23 mouse cellular contexts compared by ENCODE assay signal in genomic region chr6:126095041-126095440, GRCm38 (mm10).
A peak's percentile ranks its signal among the peaks of the same experiment; 100 is the strongest.
DNase-seq lines count a peak whose midpoint lies in the region; ATAC-seq and TF ChIP-seq lines count a peak whose summit lies in the region.
"Had no signal": no experiment of that assay in that cellular context is flagged by ENCODE, and none has a peak within 500 bp of the region (broad histone marks: within the 10 kb centered on the region; RNA-seq: fewer than 3 reads in every experiment).

No protein-coding gene starts in this region.

- no peaks in the 10 kb centered on the region for H3K79me2 ChIP-seq in heart, adult 2 months (replicated peaks; ENCODE audit: control insufficient read depth, insufficient read depth, low read length)

- intact Hi-C loops in heart, adult 2 months (cut with DNase I): no loop called here
- intact Hi-C loops in heart, postnatal 10 days (cut with DNase I): no loop called here

- TF ChIP-seq CTCF in heart, adult 2 months (IDR thresholded peaks at IDR 0.05): no peak
- TF ChIP-seq CTCF in heart, postnatal 0 days (IDR thresholded peaks at IDR 0.05; ENCODE audit: low read depth): no peak

- no peak for ATAC-seq in heart, embryonic 13.5 days (ENCODE audit: extremely low read depth, insufficient number of reproducible peaks, low FRiP score, low TSS enrichment)
- no peak for ATAC-seq in heart, postnatal 0 days (ENCODE audit: insufficient read depth, low read depth)
- ATAC-seq: forebrain, embryonic 13.5 days; forebrain, embryonic 16.5 days; intestine, postnatal 0 days; Patski had no signal

- TF ChIP-seq EP300 in heart, adult 2 months (IDR thresholded peaks at IDR 0.05; ENCODE audit: insufficient read depth, low read depth, low read length): no peak
- TF ChIP-seq EP300 in heart, postnatal 0 days (IDR thresholded peaks at IDR 0.05; ENCODE audit: low read depth): no peak

- no peak overlapping the region for H3K9ac ChIP-seq in heart, adult 2 months (ENCODE audit: low read depth, low read length)
- H3K9ac ChIP-seq in heart, embryonic 13.5 days: no peak overlapping the region
- no peak overlapping the region for H3K9ac ChIP-seq in heart, postnatal 0 days (replicated peaks; ENCODE audit: low read depth, low read length)
- H3K9ac ChIP-seq: forebrain, embryonic 13.5 days; hindbrain, embryonic 12.5 days; hindbrain, embryonic 15.5 days had no signal

- H3K4me3 ChIP-seq in heart, adult 2 months: no peak overlapping the region
- no peak overlapping the region for H3K4me3 ChIP-seq in heart, embryonic 13.5 days
- H3K4me3 ChIP-seq in heart, postnatal 0 days (ENCODE audit: low read depth, low read length): no peak overlapping the region
- H3K4me3 ChIP-seq: forebrain, embryonic 10.5 days; forebrain, embryonic 13.5 days; hindbrain, embryonic 12.5 days; hindbrain, embryonic 15.5 days had no signal

- no peaks in the 10 kb centered on the region for H3K36me3 ChIP-seq in heart, adult 2 months (ENCODE audit: control insufficient read depth, insufficient read depth, low read length)
- peaks cover 2% of the 10 kb centered on the region for H3K36me3 ChIP-seq in heart, embryonic 13.5 days
- no peaks in the 10 kb centered on the region for H3K36me3 ChIP-seq in heart, postnatal 0 days (replicated peaks; ENCODE audit: control insufficient read depth, insufficient read depth, low read length)
- H3K36me3 ChIP-seq: G1E; hindbrain, embryonic 12.5 days; hindbrain, embryonic 15.5 days had no signal

- no peaks in the 10 kb centered on the region for H3K27me3 ChIP-seq in heart, adult 2 months (ENCODE audit: control insufficient read depth, insufficient read depth, low read length)
- H3K27me3 ChIP-seq in heart, embryonic 13.5 days (replicated peaks): no peaks in the 10 kb centered on the region
- H3K27me3 ChIP-seq in heart, postnatal 0 days (ENCODE audit: control insufficient read depth, insufficient read depth, low read length): no peaks in the 10 kb centered on the region
- H3K27me3 ChIP-seq: forebrain, embryonic 13.5 days; hindbrain, embryonic 12.5 days; hindbrain, embryonic 15.5 days; Patski had no signal

- no peak for DNase-seq in heart, adult 2 months
- DNase-seq in heart, postnatal 4 days: no peak
- no peak for DNase-seq in heart, adult 18-20 months
- no peak for DNase-seq in heart, postnatal 0 days (ENCODE audit: low spot score)
- no peak for DNase-seq in heart, postnatal 10 days
- DNase-seq: adrenal gland, postnatal 10 days; adrenal gland, postnatal 36 days; B cell, adult 2 months; cerebellum, adult 18-20 months; cerebellum, adult 9-10 months; cerebellum, postnatal 14 days; gastrocnemius, postnatal 10 days; gastrocnemius, postnatal 36 days; kidney, adult 2 months had no signal

- no peak for TF ChIP-seq POLR2A in heart, adult 2 months (IDR thresholded peaks at IDR 0.05; ENCODE audit: insufficient read depth, low read depth, low read length)

- peaks cover 6% of the 10 kb centered on the region for H3K4me1 ChIP-seq in heart, adult 2 months (ENCODE audit: control insufficient read depth, insufficient read depth, low read length)
- H3K4me1 ChIP-seq in heart, embryonic 13.5 days: peaks cover 27% of the 10 kb centered on the region
- H3K4me1 ChIP-seq in heart, postnatal 0 days (ENCODE audit: control insufficient read depth, insufficient read depth): peaks cover 19% of the 10 kb centered on the region
- H3K4me1 ChIP-seq: forebrain, embryonic 10.5 days; forebrain, embryonic 13.5 days; hindbrain, embryonic 12.5 days had no signal

- H3K27ac ChIP-seq in heart, adult 2 months: peak overlapping the region; percentile 67
- H3K27ac ChIP-seq in heart, embryonic 13.5 days (replicated peaks): peak overlapping the region; percentile 90
- peak overlapping the region; percentile 79; the same call in 1 of the 2 replicates for H3K27ac ChIP-seq in heart, postnatal 0 days (ENCODE audit: low read depth)
- H3K27ac ChIP-seq: forebrain, embryonic 10.5 days; forebrain, embryonic 13.5 days; hindbrain, embryonic 12.5 days; hindbrain, embryonic 15.5 days had no signal

- H3K9me3 ChIP-seq in heart, embryonic 13.5 days: no peaks in the 10 kb centered on the region
- no peaks in the 10 kb centered on the region for H3K9me3 ChIP-seq in heart, postnatal 0 days (replicated peaks; ENCODE audit: control insufficient read depth, low read length)
- H3K9me3 ChIP-seq: forebrain, embryonic 10.5 days; forebrain, embryonic 13.5 days; hindbrain, embryonic 12.5 days; hindbrain, embryonic 15.5 days had no signal

- 71% methylated on average over 6 of the region's 6 CpGs for WGBS in heart, adult 2 months
- 70% methylated on average over 6 of the region's 6 CpGs for WGBS in heart, embryonic 13.5 days
- 64% methylated on average over 6 of the region's 6 CpGs for WGBS in heart, postnatal 0 days

- H3K4me2 ChIP-seq in heart, embryonic 13.5 days: no peak overlapping the region
- no peak overlapping the region for H3K4me2 ChIP-seq in heart, postnatal 0 days (ENCODE audit: low read depth, low read length)
- H3K4me2 ChIP-seq: forebrain, embryonic 13.5 days; hindbrain, embryonic 12.5 days; hindbrain, embryonic 15.5 days had no signal
